Mouse (Mus musculus): ENCODE measurements around the gene Krtap5-1.
"Not testable (repeated sequence)": the region's sequence is repeated elsewhere in the genome, so short reads cannot be mapped to it uniquely, and the experiment has no call there.

Gene Krtap5-1

GRCm38 (mm10) chr7:142303249-142303648 lies 6.3 kb upstream of the Krtap5-1 start, which contains the start of gene Krtap5-4:
Gene Krtap5-4, plus strand, starts transcription at chr7:142303549.
- no peak for DNase-seq (ENCODE audit: low read depth, low spot score)

- DNase-seq (ENCODE audit: low read depth, low spot score), result not testable (repeated sequence)
Observed at GRCm38 (mm10) chr7:142296108-142296507, 810 bp downstream of the Krtap5-1 start.

- no peak for DNase-seq (ENCODE audit: low read depth, low spot score)
Observed at GRCm38 (mm10) chr7:142295418-142295817, 1.5 kb downstream of the Krtap5-1 start.

GRCm38 (mm10) chr7:142293851-142294250 lies 3.1 kb downstream of the Krtap5-1 start:
- DNase-seq (ENCODE audit: low read depth, low spot score), result peak; percentile 63

GRCm38 (mm10) chr7:142285910-142286612 lies 10.9 kb downstream of the Krtap5-1 start:
- DNase-seq (ENCODE audit: low read depth, low spot score), result not testable (repeated sequence)

- no peak for DNase-seq (ENCODE audit: low read depth, low spot score)
Observed at GRCm38 (mm10) chr7:142285130-142285835, 11.6 kb downstream of the Krtap5-1 start.

GRCm38 (mm10) chr7:142284615-142285080 lies 12.3 kb downstream of the Krtap5-1 start:
- peak; percentile 90 for DNase-seq (ENCODE audit: low read depth, low spot score)

- peak; percentile 76 for DNase-seq (ENCODE audit: low read depth, low spot score)
Observed at GRCm38 (mm10) chr7:142284023-142284591, 12.8 kb downstream of the Krtap5-1 start.

- not testable (repeated sequence) for DNase-seq (ENCODE audit: low read depth, low spot score)
Observed at GRCm38 (mm10) chr7:142282847-142283246, 14.1 kb downstream of the Krtap5-1 start.

GRCm38 (mm10) chr7:142279291-142279690 lies 17.6 kb downstream of the Krtap5-1 start:
- DNase-seq (ENCODE audit: low read depth, low spot score), result not testable (repeated sequence)

- peak; percentile 72 for DNase-seq (ENCODE audit: low read depth, low spot score)
Observed at GRCm38 (mm10) chr7:142278183-142278582, 18.7 kb downstream of the Krtap5-1 start.

GRCm38 (mm10) chr7:142274263-142274662 lies 22.7 kb downstream of the Krtap5-1 start, which contains the start of gene Gm4559:
Gene Gm4559, minus strand, starts transcription at chr7:142274363.
- not testable (repeated sequence) for DNase-seq (ENCODE audit: low read depth, low spot score)

- DNase-seq (ENCODE audit: low read depth, low spot score), result not testable (repeated sequence)
Observed at GRCm38 (mm10) chr7:142258254-142258653, 38.7 kb downstream of the Krtap5-1 start, which contains the start of gene Gm2431. Gene Gm2431, minus strand, starts transcription at chr7:142258354.

GRCm38 (mm10) chr7:142255517-142255916 lies 41.4 kb downstream of the Krtap5-1 start:
- peak; percentile 27 for DNase-seq (ENCODE audit: low read depth, low spot score)

GRCm38 (mm10) chr7:142249824-142250223 lies 47.1 kb downstream of the Krtap5-1 start:
- DNase-seq (ENCODE audit: low read depth, low spot score), result peak; percentile 16

Data from CD4-positive, CD25-positive, alpha-beta regulatory T cell, adult 2 months (primary cell).